Mouse (Mus musculus): ENCODE results near the gene Cldn14.

Gene Cldn14

GRCm38 (mm10) chr16:93912808-93913207 is 95.8 kb downstream of the Cldn14 start:
- no peak for DNase-seq (ENCODE audit: extremely low read depth, low read depth)

- DNase-seq (ENCODE audit: extremely low read depth, low read depth): no peak
Observed at GRCm38 (mm10) chr16:93912158-93912557, 96.5 kb downstream of the Cldn14 start.

GRCm38 (mm10) chr16:93910735-93911665 is 97.6 kb downstream of the Cldn14 start:
- DNase-seq (ENCODE audit: extremely low read depth, low read depth): peak; percentile 24

- DNase-seq (ENCODE audit: extremely low read depth, low read depth): no peak
Observed at GRCm38 (mm10) chr16:93909936-93910335, 98.7 kb downstream of the Cldn14 start.

- DNase-seq (ENCODE audit: extremely low read depth, low read depth): no peak
Observed at GRCm38 (mm10) chr16:93908196-93908595, 100.4 kb downstream of the Cldn14 start.

- DNase-seq (ENCODE audit: extremely low read depth, low read depth): no peak
Observed at GRCm38 (mm10) chr16:93907761-93908160, 100.9 kb downstream of the Cldn14 start.

- DNase-seq (ENCODE audit: extremely low read depth, low read depth): no peak
Observed at GRCm38 (mm10) chr16:93906156-93907014, 102.3 kb downstream of the Cldn14 start.

- no peak for DNase-seq (ENCODE audit: extremely low read depth, low read depth)
Observed at GRCm38 (mm10) chr16:93903027-93903426, 105.6 kb downstream of the Cldn14 start.

- DNase-seq (ENCODE audit: extremely low read depth, low read depth): no peak
Observed at GRCm38 (mm10) chr16:93893285-93893684, 115.4 kb downstream of the Cldn14 start.

- peak; percentile 57 for DNase-seq (ENCODE audit: extremely low read depth, low read depth)
Observed at GRCm38 (mm10) chr16:93890948-93891604, 117.6 kb downstream of the Cldn14 start.

- DNase-seq (ENCODE audit: extremely low read depth, low read depth): no peak
Observed at GRCm38 (mm10) chr16:93888481-93888880, 120.2 kb downstream of the Cldn14 start.

GRCm38 (mm10) chr16:93884722-93885113 is 123.9 kb downstream of the Cldn14 start:
- DNase-seq (ENCODE audit: extremely low read depth, low read depth): no peak

GRCm38 (mm10) chr16:93884086-93884721 is 124.4 kb downstream of the Cldn14 start:
- DNase-seq (ENCODE audit: extremely low read depth, low read depth): no peak

- DNase-seq (ENCODE audit: extremely low read depth, low read depth): peak; percentile 87
Observed at GRCm38 (mm10) chr16:93883423-93884085, 125.1 kb downstream of the Cldn14 start, which contains the start of gene Chaf1b. Chaf1b (plus strand) TSS chr16:93883901.

- no peak for DNase-seq (ENCODE audit: extremely low read depth, low read depth)
Observed at GRCm38 (mm10) chr16:93877612-93878380, 130.8 kb downstream of the Cldn14 start.

- DNase-seq (ENCODE audit: extremely low read depth, low read depth): no peak
Observed at GRCm38 (mm10) chr16:93874841-93875240, 133.8 kb downstream of the Cldn14 start.

Data from MEL-GATA-1-ER (cell line).